Mouse (Mus musculus) embryonic facial prominence, embryonic 15.5 days (tissue): ENCODE results near the gene Iqsec3. TPM values are rescaled to one million over a fixed set of nuclear protein-coding genes. Genes with fewer than 3 reads are reported as not detected.

ENCODE experiments used
- microRNA-seq: library from miRNA; unstranded; fragments of <30 nt; microRNA quantifications from one replicate; pipeline ENCODE4, GENCODE M21; 2016; ENCODE audit warnings: borderline number of aligned reads
- polyA plus RNA-seq: library from polyadenylated mRNA; unstranded; fragments of >200 nt; fragmentation: Nextera tagmentation; extraction: Ambion mirVana; gene quantifications from 2 replicates; pipeline ENCODE4 v1.2.1, GENCODE M21; 2015

Gene Iqsec3
- polyA plus RNA-seq, 1 experiment from 2014 or later: 0.27 TPM

Small RNAs within 50 kb of the gene (microRNA-seq; reads per million reads assigned to microRNA genes)
- not detected for gene Gm24855

Other genes starting within 250 kb of the Iqsec3 start
- gene Usp18, start 227.8 kb downstream of the Iqsec3 start, polyA plus RNA-seq: 3.7 and 5.3 TPM in 2 replicates
- 1.8 and 2.2 TPM in 2 replicates for gene Slc6a13, start 173.5 kb downstream of the Iqsec3 start, polyA plus RNA-seq
- gene Slc6a12, start 130.6 kb downstream of the Iqsec3 start, polyA plus RNA-seq: not detected in 2 replicates
- 1.5 and 1.8 TPM in 2 replicates for gene A2m, start 161.7 kb upstream of the Iqsec3 start, polyA plus RNA-seq